Mouse (Mus musculus) embryonic fibroblast, embryonic 13.5 days (primary cell): ENCODE results near the gene Sh3bp5l.
"Not testable (repeated sequence)": the region's sequence is repeated elsewhere in the genome, so short reads cannot be mapped to it uniquely, and the experiment has no call there.

ENCODE experiments used
- CTCF ChIP-seq: IDR thresholded peaks from 2 replicates; pipeline ENCODE4 v1.5.1; 2011; ENCODE audit warnings: mild to moderate bottlenecking, control low read depth, low read length, moderate library complexity, borderline replicate concordance; ENCODE audit not compliant: insufficient read depth
- POLR2A ChIP-seq: IDR thresholded peaks from 2 replicates; pipeline ENCODE4 v1.6.1; 2011; ENCODE audit warnings: low read depth, mild to moderate bottlenecking, control low read depth, low read length, moderate library complexity

GRCm38 (mm10) chr11:58366191-58366590 is 35.7 kb downstream of the Sh3bp5l start:
- not testable (repeated sequence) for TF ChIP-seq POLR2A, CTCF
